Mouse (Mus musculus): ENCODE measurements at regions not wholly inside any gene's neighbourhood (a gene's known extent, or its start where the extent isn't known, plus 50 kb on each side); places are given as distances from the start of the nearest gene placed in this dataset. TPM values are rescaled to one million over a fixed set of nuclear protein-coding genes. Genes with fewer than 3 reads are reported as not detected.

- DNase-seq (ENCODE audit: low spot score) = no peak
Measured at GRCm38 (mm10) chr12:35246226-35247014, 199.4 kb downstream of the Snx13 start.

DNA sequence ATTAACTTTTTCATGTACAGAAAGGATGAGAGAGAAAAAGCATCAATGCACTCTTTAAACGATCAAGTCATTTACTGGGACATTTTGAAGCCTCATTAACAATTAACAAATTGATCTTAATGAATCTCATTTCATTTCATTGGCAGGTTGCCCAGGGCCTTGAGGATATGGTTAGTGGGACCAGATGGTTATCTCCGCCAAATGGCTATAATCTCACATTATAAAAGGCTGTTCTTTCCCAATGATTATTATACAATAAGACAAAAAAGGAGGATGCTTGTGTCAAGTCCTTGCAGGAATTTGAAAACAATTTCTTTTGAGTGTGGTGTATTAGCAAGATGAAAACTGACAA is 185.3 kb downstream of the Snx13 start:
- DNase-seq (ENCODE audit: low spot score) = no peak

DNA sequence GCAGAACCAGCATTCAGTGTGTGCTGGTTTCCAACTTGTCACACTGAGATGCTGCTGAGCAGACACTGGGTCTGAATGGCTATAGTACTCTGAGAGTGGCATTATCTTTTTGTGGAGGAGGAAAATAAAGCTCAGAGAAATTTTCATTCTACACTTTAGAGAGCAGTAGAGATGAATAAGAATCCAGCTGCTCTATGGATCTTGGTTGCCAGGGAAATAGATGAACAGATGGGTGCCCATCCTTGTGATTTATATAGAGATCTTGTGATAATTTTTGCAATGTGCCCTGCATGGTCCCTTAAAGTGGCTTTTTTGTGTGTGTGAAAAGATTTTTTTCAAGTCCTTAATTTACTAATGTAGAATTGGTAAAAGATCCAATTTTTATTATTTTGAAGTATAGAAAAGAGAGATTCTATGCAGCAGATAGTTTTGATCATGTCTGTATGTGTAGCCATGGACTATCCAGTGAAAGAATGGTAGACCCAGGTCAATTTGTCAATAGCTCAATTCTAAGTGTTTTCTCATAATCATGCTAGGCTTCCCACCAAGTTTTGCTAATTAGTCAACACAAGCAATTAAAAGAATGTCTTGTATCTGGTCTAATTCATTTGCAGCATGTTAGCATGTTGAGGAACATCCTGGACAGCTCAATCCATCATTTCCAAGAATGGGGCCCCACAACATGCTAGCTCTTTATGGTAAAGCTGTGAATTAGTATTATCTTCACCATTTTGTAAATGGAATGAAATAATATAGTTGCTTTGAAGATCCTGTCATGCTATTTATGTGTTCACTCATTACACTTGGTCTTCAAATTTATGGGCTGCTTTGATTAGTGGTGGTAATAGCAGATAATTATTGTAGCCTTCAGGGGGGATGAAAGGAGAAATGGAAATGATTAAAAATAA is 184.7 kb downstream of the Snx13 start:
- DNase-seq (ENCODE audit: low spot score) = no peak

DNA sequence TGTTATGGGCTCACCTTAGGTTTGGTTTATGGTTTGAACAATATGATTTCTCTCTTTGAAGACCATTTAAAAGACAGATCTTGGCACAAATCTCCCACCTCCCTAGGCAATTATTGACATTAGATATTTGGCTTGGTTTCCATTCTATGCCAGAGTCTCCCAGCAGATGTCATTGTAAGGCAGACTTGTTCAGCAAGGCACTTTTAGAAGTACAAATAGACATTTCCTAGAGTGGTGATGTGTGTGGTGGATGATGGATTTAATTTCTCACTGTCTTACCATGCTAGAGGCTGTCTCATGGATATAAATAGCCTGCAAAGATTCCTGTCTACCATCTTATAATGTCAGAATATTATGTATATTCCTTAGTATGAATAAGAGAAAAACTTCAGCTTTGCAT is 173.4 kb downstream of the Snx13 start:
- no peak for DNase-seq (ENCODE audit: low spot score)

DNA sequence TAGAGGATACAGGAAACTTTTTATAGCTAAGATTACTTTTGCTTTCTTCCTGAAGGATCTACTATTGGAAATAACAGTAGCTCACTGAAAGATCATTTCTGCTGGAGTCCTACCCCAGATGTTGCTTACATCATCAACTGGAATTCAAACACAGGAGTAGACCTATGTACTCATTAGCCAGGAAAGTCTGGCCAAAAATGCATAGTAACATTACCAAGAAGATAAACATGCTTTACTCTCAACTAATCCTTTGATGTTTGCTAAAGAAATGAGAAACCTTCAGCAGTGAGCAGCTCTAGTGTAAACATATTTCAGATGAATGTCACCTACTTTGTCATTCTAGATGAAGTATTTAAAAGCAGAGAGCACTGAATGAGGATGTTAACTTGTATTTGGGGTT is 173.0 kb downstream of the Snx13 start:
- DNase-seq (ENCODE audit: low spot score) = no peak

GRCm38 (mm10) chr12:35216725-35217124 is 169.7 kb downstream of the Snx13 start:
- DNase-seq (ENCODE audit: low spot score) = no peak

DNA sequence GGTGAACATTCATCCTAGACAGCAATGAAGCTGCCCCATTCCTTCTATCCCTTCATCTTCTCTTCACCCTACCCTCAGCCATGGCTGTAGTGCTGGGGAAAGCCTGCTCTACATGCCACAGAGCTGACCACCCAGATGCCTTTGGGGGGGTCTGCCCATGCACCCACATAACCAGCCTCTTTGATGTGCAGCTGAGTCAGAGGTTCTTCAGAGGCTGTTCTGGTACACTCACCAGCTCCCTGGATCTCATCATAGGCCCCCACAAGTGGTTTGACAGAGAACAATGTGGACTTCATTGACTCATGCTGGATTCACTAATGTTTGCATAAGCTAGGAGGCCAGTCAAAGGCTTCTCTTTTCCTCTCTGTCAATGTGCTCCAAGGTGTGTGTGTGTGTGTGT is 162.4 kb downstream of the Snx13 start:
- no peak for DNase-seq (ENCODE audit: low spot score)

DNA sequence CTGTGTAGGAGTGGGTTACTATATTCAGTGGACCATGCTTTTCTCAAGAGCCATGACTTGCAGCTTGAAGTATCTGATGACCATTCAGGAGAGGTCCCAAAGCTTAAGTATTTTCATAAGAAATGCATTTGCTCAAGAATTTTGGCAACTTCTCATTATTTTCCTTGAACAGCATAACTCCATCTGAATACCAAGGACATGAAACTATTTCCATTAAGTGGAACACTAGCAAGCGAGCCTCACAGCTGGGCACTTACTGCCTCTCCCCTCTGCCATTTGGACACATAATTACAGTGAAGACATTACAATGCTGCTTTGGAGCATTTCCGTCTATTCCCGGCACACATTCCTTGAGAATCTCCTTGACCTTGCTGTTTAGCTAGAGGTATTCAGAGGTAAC is 160.6 kb downstream of the Snx13 start:
- DNase-seq (ENCODE audit: low spot score) = no peak

- no peak for DNase-seq (ENCODE audit: low spot score)
Measured at GRCm38 (mm10) chr12:35203398-35203797, 156.4 kb downstream of the Snx13 start.

GRCm38 (mm10) chr12:35200110-35200509 is 153.1 kb downstream of the Snx13 start:
- DNase-seq (ENCODE audit: low spot score) = no peak

Small RNA genes in the stretch of these regions (microRNA-seq; reads per million reads assigned to microRNA genes)
- not detected for gene Gm44396 (ENCODE audit: borderline number of aligned reads)
